Mouse (Mus musculus): ENCODE measurements around the gene Has1. TPM values are rescaled to one million over a fixed set of nuclear protein-coding genes. Genes with fewer than 3 reads are reported as not detected.

Has1 gene
- total RNA-seq, 2 experiments from 2014 or later: not detected

DNA sequence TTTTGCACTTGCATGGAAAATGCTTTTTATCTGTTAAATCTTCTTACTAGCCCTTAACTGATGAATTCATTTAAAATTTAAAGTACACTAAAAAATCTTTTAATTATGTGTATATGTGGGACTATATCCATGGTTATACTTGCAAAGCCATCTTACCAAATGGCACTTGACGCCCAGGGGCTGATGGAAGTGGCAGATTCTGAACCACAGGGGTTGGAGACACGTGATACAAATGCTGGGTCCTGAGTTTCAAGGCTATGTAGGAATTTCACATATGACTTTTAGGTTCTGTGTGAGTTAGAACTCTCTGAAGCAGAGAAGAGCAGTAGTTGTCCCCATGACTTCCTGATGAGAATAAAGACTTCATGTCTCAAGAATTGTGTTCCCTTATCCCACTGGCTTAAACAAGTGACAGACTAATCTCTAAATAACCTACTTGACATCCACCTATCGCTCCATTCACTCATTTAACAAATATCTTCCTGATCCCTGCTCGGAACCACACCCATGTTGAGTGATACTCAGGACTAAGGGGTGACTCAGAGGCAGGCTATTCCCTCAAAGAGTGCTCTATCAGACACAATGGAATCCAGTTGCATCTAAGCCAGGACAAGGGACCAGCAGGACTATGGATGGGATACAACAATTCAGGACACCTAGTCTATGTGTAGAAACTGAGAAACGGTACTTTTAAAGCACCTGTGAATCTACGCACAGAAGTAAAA is 31.2 kb downstream of the Has1 start:
- ATAC-seq (replicated peaks; ENCODE audit: poor library complexity, severe bottlenecking): no peak

- ATAC-seq (replicated peaks; ENCODE audit: poor library complexity, severe bottlenecking): peak; percentile 35; the same call in 1 of the 2 replicates
Measured at GRCm38 (mm10) chr17:17795527-17795926, 59.5 kb downstream of the Has1 start.

Other genes starting within 250 kb of the Has1 start
- 42.2 and 46.3 TPM in 2 replicates for gene Lnpep, start 230.2 kb downstream of the Has1 start, total RNA-seq (2014; fragmentation: Nextera tagmentation)
- gene Lnpep, start 230.2 kb downstream of the Has1 start, total RNA-seq (2017): 51.6 and 52.2 TPM in 2 replicates
- gene Vmn2r90, start 151.5 kb downstream of the Has1 start, total RNA-seq (2014; fragmentation: Nextera tagmentation): not detected in 2 replicates
- gene Vmn2r90, start 151.5 kb downstream of the Has1 start, total RNA-seq (2017): 0.31 TPM in 1 of 2 replicates, not detected in the other
- gene Spaca6, start 28.0 kb downstream of the Has1 start, total RNA-seq (2014; fragmentation: Nextera tagmentation): 1.6 and 3.2 TPM in 2 replicates
- gene Spaca6, start 28.0 kb downstream of the Has1 start, total RNA-seq (2017): not detected in 2 replicates
- gene Fpr1, start 28.7 kb upstream of the Has1 start, total RNA-seq (2014; fragmentation: Nextera tagmentation): not detected in 2 replicates
- 1.1 and 2.9 TPM in 2 replicates for gene Fpr1, start 28.7 kb upstream of the Has1 start, total RNA-seq (2017)
- gene Fpr2, start 32.6 kb upstream of the Has1 start, total RNA-seq (2014; fragmentation: Nextera tagmentation): not detected in 2 replicates
- gene Fpr2, start 32.6 kb upstream of the Has1 start, total RNA-seq (2017): 3.5 and 5.0 TPM in 2 replicates
- not detected in 2 replicates for gene Fpr3, start 32.6 kb upstream of the Has1 start, total RNA-seq (2014; fragmentation: Nextera tagmentation)
- not detected in 2 replicates for gene Fpr3, start 32.6 kb upstream of the Has1 start, total RNA-seq (2017)
- not detected in 2 replicates for gene Fpr-rs4, start 166.5 kb upstream of the Has1 start, total RNA-seq (2014; fragmentation: Nextera tagmentation)
- not detected in 2 replicates for gene Fpr-rs4, start 166.5 kb upstream of the Has1 start, total RNA-seq (2017)
- gene Vmn2r124, start 194.2 kb upstream of the Has1 start, total RNA-seq (2014; fragmentation: Nextera tagmentation): not detected in 2 replicates
- gene Vmn2r124, start 194.2 kb upstream of the Has1 start, total RNA-seq (2017): not detected in 2 replicates
- not detected in 2 replicates for gene Vmn2r91, start 229.8 kb upstream of the Has1 start, total RNA-seq (2014; fragmentation: Nextera tagmentation)
- gene Vmn2r91, start 229.8 kb upstream of the Has1 start, total RNA-seq (2017): not detected in 2 replicates